Mouse (Mus musculus) midbrain, embryonic 15.5 days (tissue): Measurements from ENCODE around the gene Pmpcb. TPM values are rescaled to one million over a fixed set of nuclear protein-coding genes. Genes with fewer than 3 reads are reported as not detected.
"Not testable (repeated sequence)": the region's sequence is repeated elsewhere in the genome, so short reads cannot be mapped to it uniquely, and the experiment has no call there.

Experiments used
- ATAC-seq: fragments of 200-750 bp; cut with Nextera tagmentation; replicated peaks from 2 replicates; pipeline ENCODE4 v1.8.0; 2017; ENCODE audit warnings: moderate TSS enrichment
- H3K27ac ChIP-seq: fragments of 300-500 bp; sonication (generic); 2 replicates; pipeline ENCODE4 v1.5.1; 2015; ENCODE audit warnings: mild to moderate bottlenecking, inconsistent platforms
- H3K27me3 ChIP-seq: fragments of 300-500 bp; sonication (generic); replicated peaks from 2 replicates; pipeline ENCODE4 v1.6.1; 2015; ENCODE audit warnings: inconsistent platforms
- H3K36me3 ChIP-seq: fragments of 300-500 bp; sonication (generic); replicated peaks from 2 replicates; pipeline ENCODE4 v1.6.1; 2015; ENCODE audit warnings: inconsistent platforms
- H3K4me1 ChIP-seq: fragments of 300-500 bp; sonication (generic); 2 replicates; pipeline ENCODE4 v1.6.1; 2015; ENCODE audit warnings: inconsistent platforms
- H3K4me2 ChIP-seq: fragments of 300-500 bp; sonication (generic); 2 replicates; pipeline ENCODE4 v1.6.1; 2015; ENCODE audit warnings: inconsistent platforms, mild to moderate bottlenecking, moderate library complexity
- H3K4me3 ChIP-seq: fragments of 300-500 bp; sonication (generic); 2 replicates; pipeline ENCODE4 v1.5.1; 2015; ENCODE audit warnings: mild to moderate bottlenecking, inconsistent platforms
- H3K9ac ChIP-seq: fragments of 300-500 bp; sonication (generic); 2 replicates; pipeline ENCODE4 v1.6.1; 2015; ENCODE audit warnings: mild to moderate bottlenecking, inconsistent platforms
- H3K9me3 ChIP-seq: fragments of 300-500 bp; sonication (generic); 2 replicates; pipeline ENCODE4 v1.6.1; 2016; ENCODE audit warnings: inconsistent platforms
- WGBS: fragments of 180-500 bp; shearing (Covaris S2); methylation state at CpG from one replicate; pipeline ENCODE4 v1.1.7; 2015; ENCODE audit warnings: mixed read lengths; 5-methylcytosine and 5-hydroxymethylcytosine counted together
- polyA plus RNA-seq: library from polyadenylated mRNA; unstranded; fragments of >200 nt; fragmentation: Nextera tagmentation; extraction: Ambion mirVana; gene quantifications from 2 replicates; pipeline ENCODE4 v1.2.1, GENCODE M21; 2015

The Pmpcb gene
- polyA plus RNA-seq, 1 experiment from 2014 or later: 71.7 TPM

GRCm38 (mm10) chr5:21708011-21708410 is 28.9 kb upstream of the Pmpcb start:
- H3K4me2 ChIP-seq, H3K9me3 ChIP-seq, H3K36me3 ChIP-seq, ATAC-seq, H3K27ac ChIP-seq, H3K4me1 ChIP-seq, H3K27me3 ChIP-seq, H3K9ac ChIP-seq, H3K4me3 ChIP-seq: not testable (repeated sequence)
- WGBS: 84% methylated on average over 8 of the region's 8 CpGs

GRCm38 (mm10) chr5:21712127-21712715 is 24.7 kb upstream of the Pmpcb start:
- Histone ChIP-seq H3K27me3 (no peaks in the 10 kb centered on the region), H3K27ac (no peak overlapping the region), H3K4me2 (no peak overlapping the region), H3K4me3 (no peak overlapping the region), H3K36me3 (no peaks in the 10 kb centered on the region), H3K9ac (no peak overlapping the region), H3K4me1 (no peaks in the 10 kb centered on the region), H3K9me3 (no peaks in the 10 kb centered on the region)
- no peak for ATAC-seq
- WGBS: 78% methylated on average over 13 of the region's 13 CpGs

- H3K4me1 ChIP-seq: no peaks in the 10 kb centered on the region
- no peak overlapping the region for H3K9ac ChIP-seq
- H3K27ac ChIP-seq: no peak overlapping the region
- no peaks in the 10 kb centered on the region for H3K36me3 ChIP-seq
- no peaks in the 10 kb centered on the region for H3K9me3 ChIP-seq
- no peak for ATAC-seq
- H3K27me3 ChIP-seq: no peaks in the 10 kb centered on the region
- H3K4me2 ChIP-seq: no peak overlapping the region
- WGBS: 86% methylated on average over 4 of the region's 4 CpGs
- H3K4me3 ChIP-seq: no peak overlapping the region
Observed at GRCm38 (mm10) chr5:21714447-21714846, 22.5 kb upstream of the Pmpcb start.

- Histone ChIP-seq H3K36me3 (no peaks in the 10 kb centered on the region), H3K9ac (no peak overlapping the region), H3K4me3 (no peak overlapping the region), H3K27me3 (no peaks in the 10 kb centered on the region), H3K9me3 (no peaks in the 10 kb centered on the region), H3K4me2 (no peak overlapping the region), H3K4me1 (no peaks in the 10 kb centered on the region), H3K27ac (no peak overlapping the region)
- WGBS: 84% methylated on average over 10 of the region's 10 CpGs
- ATAC-seq: no peak
Observed at GRCm38 (mm10) chr5:21717165-21717715, 19.7 kb upstream of the Pmpcb start.

- H3K4me2 ChIP-seq: no peak overlapping the region
- H3K4me1 ChIP-seq: no peaks in the 10 kb centered on the region
- H3K9ac ChIP-seq: no peak overlapping the region
- H3K27me3 ChIP-seq: no peaks in the 10 kb centered on the region
- no peak overlapping the region for H3K4me3 ChIP-seq
- 93% methylated on average over 5 of the region's 5 CpGs for WGBS
- no peaks in the 10 kb centered on the region for H3K36me3 ChIP-seq
- no peak overlapping the region for H3K27ac ChIP-seq
- ATAC-seq: no peak
- no peaks in the 10 kb centered on the region for H3K9me3 ChIP-seq
Observed at GRCm38 (mm10) chr5:21718546-21718945, 18.4 kb upstream of the Pmpcb start.

GRCm38 (mm10) chr5:21719209-21719608 is 17.7 kb upstream of the Pmpcb start:
- WGBS: 98% methylated on average over 2 of the region's 2 CpGs
- no peak overlapping the region for H3K27ac ChIP-seq
- peaks cover 3% of the 10 kb centered on the region; the same call in 1 of the 2 replicates for H3K4me1 ChIP-seq
- no peak overlapping the region for H3K4me2 ChIP-seq
- no peak for ATAC-seq
- no peaks in the 10 kb centered on the region for H3K9me3 ChIP-seq
- no peaks in the 10 kb centered on the region for H3K36me3 ChIP-seq
- no peak overlapping the region for H3K9ac ChIP-seq
- H3K4me3 ChIP-seq: no peak overlapping the region
- H3K27me3 ChIP-seq: no peaks in the 10 kb centered on the region

- Histone ChIP-seq H3K4me2 (no peak overlapping the region), H3K36me3 (no peaks in the 10 kb centered on the region), H3K27ac (peak overlapping the region; percentile 65), H3K9ac (no peak overlapping the region), H3K4me1 (peaks cover 12% of the 10 kb centered on the region), H3K27me3 (no peaks in the 10 kb centered on the region), H3K9me3 (no peaks in the 10 kb centered on the region), H3K4me3 (no peak overlapping the region)
- WGBS: 16% methylated on average over 1 of the region's 1 CpGs
- ATAC-seq: no peak
Observed at GRCm38 (mm10) chr5:21724427-21724826, 12.5 kb upstream of the Pmpcb start.

GRCm38 (mm10) chr5:21724872-21725271 is 12.1 kb upstream of the Pmpcb start:
- Histone ChIP-seq H3K36me3 (no peaks in the 10 kb centered on the region), H3K4me3 (no peak overlapping the region), H3K9me3 (no peaks in the 10 kb centered on the region), H3K4me2 (no peak overlapping the region; the same call in 1 of the 2 replicates), H3K27me3 (no peaks in the 10 kb centered on the region), H3K4me1 (peaks cover 12% of the 10 kb centered on the region), H3K9ac (no peak overlapping the region), H3K27ac (peak overlapping the region; percentile 65)
- peak; percentile 65 for ATAC-seq
- WGBS: 4% methylated on average over 7 of the region's 7 CpGs

- Histone ChIP-seq H3K36me3 (no peaks in the 10 kb centered on the region), H3K27ac (no peak overlapping the region), H3K9me3 (no peaks in the 10 kb centered on the region), H3K4me2 (no peak overlapping the region), H3K27me3 (no peaks in the 10 kb centered on the region), H3K4me3 (no peak overlapping the region), H3K4me1 (peaks cover 23% of the 10 kb centered on the region), H3K9ac (no peak overlapping the region)
- no peak for ATAC-seq
- WGBS: 87% methylated on average over 5 of the region's 5 CpGs
Observed at GRCm38 (mm10) chr5:21729107-21729506, 7.8 kb upstream of the Pmpcb start.

- Histone ChIP-seq H3K36me3 (no peaks in the 10 kb centered on the region), H3K27ac (peak overlapping the region; percentile 77), H3K9me3 (no peaks in the 10 kb centered on the region), H3K27me3 (no peaks in the 10 kb centered on the region), H3K4me3 (no peak overlapping the region), H3K4me2 (no peak overlapping the region), H3K4me1 (peaks cover 14% of the 10 kb centered on the region), H3K9ac (no peak overlapping the region)
- 12% methylated on average over 3 of the region's 3 CpGs for WGBS
- ATAC-seq: peak; percentile 13; the same call in 1 of the 2 replicates
Observed at GRCm38 (mm10) chr5:21732177-21732911, 4.6 kb upstream of the Pmpcb start.

GRCm38 (mm10) chr5:21732930-21733329 is 4.0 kb upstream of the Pmpcb start:
- WGBS: 7% methylated on average over 8 of the region's 8 CpGs

GRCm38 (mm10) chr5:21735100-21735499 is 1.8 kb upstream of the Pmpcb start:
- Histone ChIP-seq H3K4me2 (no peak overlapping the region), H3K9me3 (no peaks in the 10 kb centered on the region), H3K4me1 (peaks cover 26% of the 10 kb centered on the region), H3K27ac (no peak overlapping the region), H3K36me3 (peaks cover 2% of the 10 kb centered on the region; the same call in 1 of the 2 replicates), H3K4me3 (no peak overlapping the region), H3K27me3 (no peaks in the 10 kb centered on the region), H3K9ac (no peak overlapping the region)
- 85% methylated on average over 20 of the region's 20 CpGs for WGBS
- ATAC-seq: no peak

More at GRCm38 (mm10) chr5:21732930-21733329, 4.0 kb upstream of the Pmpcb start:
- ATAC-seq: peak; percentile 80
- Histone ChIP-seq H3K4me3 (no peak overlapping the region), H3K4me2 (no peak overlapping the region), H3K4me1 (peaks cover 18% of the 10 kb centered on the region), H3K27me3 (no peaks in the 10 kb centered on the region), H3K27ac (peak overlapping the region; percentile 77), H3K36me3 (no peaks in the 10 kb centered on the region), H3K9ac (no peak overlapping the region), H3K9me3 (no peaks in the 10 kb centered on the region)
